Mouse (Mus musculus) heart, postnatal 14 days (tissue): ENCODE results near the gene Mtmr11. TPM values are rescaled to one million over a fixed set of nuclear protein-coding genes. Genes with fewer than 3 reads are reported as not detected.
"Not testable (repeated sequence)": the region's sequence is repeated elsewhere in the genome, so short reads cannot be mapped to it uniquely, and the experiment has no call there.

ENCODE experiments used
- DNase-seq, 2 experiments: peaks; one replicate each; pipeline ENCODE4 v3.0.0; 2021 to 2022
- intact Hi-C: fragments of 180-260 bp; cut with DNase I; formaldehyde crosslinking; loops from one replicate; pipeline ENCODE4 v1.15.1; 2025
- total RNA-seq, 2 experiments: library from RNA; stranded (reverse); gene quantifications; 2 replicates each; pipeline ENCODE4 v1.2.3; 2021

The Mtmr11 gene
- total RNA-seq, 2 experiments from 2014 or later = 3.1 to 4.0 TPM

- no peak for DNase-seq
- intact Hi-C loops = loop anchor here (2.0 kb wide), 1 partner anchor 49 kb away; the partner anchor contains the start of genes Hist2h2ac and Hist2h2be
These were observed 9.9 kb downstream of the Mtmr11 start for GRCm38 (mm10) chr3:96171583-96172196.

DNA sequence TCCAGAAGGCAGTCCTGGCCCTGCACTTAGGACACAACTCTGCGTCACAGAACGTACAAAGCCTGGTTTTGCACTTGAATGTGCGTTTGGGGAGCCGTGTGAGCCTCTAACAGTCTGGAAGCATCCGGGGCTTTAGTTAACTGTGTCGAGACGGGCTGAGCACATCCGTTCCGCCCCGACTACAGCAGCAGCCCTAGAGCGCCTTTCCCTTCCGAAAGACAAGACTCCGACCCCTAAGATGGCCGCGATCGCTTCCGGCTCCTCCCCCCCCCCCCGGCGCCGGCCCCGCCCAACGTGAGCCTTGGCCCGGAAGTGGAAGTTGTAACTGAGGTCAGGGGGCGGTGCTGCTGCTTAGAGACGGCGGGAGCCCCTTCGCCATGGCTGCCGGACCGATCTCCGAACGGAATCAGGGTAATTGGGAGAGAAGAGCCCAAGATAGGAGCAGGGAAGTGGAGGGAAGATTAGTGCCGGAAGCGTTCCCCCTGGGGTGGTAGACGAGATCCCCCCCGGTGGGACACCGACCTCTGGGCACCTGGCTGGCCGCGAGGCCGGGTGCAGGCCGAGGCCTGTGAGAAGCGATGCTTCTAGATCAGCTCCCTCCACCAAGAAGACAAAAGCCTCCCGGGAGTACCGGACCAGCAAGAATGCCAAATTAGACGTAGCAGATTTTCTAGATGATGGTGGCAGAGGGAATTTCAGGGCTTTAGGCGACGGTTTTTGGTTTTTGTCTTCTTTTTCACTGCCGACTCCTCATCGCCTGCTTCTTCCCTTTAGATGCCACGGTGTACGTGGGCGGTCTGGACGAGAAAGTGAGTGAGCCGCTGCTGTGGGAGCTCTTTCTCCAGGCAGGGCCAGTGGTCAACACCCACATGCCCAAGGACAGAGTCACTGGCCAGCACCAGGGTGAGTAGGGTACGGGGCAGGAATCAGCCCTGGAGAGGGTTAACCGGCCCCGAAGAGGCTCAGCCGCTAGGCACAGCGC lies 10.7 kb downstream of the Mtmr11 start, which contains the start of gene Sf3b4:
Gene Sf3b4, plus strand, starts transcription at position 136 of the 982 bp plus-strand sequence.
- peak; percentile 82 to 86 for DNase-seq

GRCm38 (mm10) chr3:96173185-96173584 lies 11.4 kb downstream of the Mtmr11 start:
- intact Hi-C loops = loop anchor here (2.0 kb wide), 1 partner anchor 48 kb away; the partner anchor contains the start of genes Hist2h2ac and Hist2h2be
- DNase-seq = no peak

More for the DNA sequence above, 10.7 kb downstream of the Mtmr11 start, which contains the start of gene Sf3b4:
- intact Hi-C loops = loop anchor here (2.0 kb wide), 1 partner anchor 48 kb away; the partner anchor contains the start of genes Hist2h2ac and Hist2h2be

GRCm38 (mm10) chr3:96174042-96174441 lies 12.2 kb downstream of the Mtmr11 start:
- intact Hi-C loops, DNase-seq: not testable (repeated sequence)

DNA sequence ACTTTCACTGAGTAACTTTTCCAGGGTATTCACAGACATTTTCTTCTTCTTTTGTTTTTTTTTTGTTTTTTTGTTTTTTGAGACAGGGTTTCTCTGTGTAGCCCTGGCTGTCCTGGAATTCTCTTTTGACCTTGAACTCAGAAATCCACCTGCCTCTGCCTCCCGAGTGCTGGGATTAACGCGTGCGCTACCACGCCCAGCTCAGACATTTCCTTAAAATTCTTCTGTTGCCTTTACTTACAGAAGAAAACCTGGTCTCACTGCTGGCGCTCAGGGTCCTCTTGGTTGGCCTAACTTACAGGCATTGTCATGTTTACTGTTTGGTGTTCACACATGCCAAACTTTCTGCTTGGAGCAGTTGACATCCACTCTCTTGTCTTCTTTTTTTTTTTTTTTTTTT lies 13.4 kb downstream of the Mtmr11 start:
- intact Hi-C loops = no loop called here

GRCm38 (mm10) chr3:96178427-96178826 lies 16.6 kb downstream of the Mtmr11 start:
- no peak for DNase-seq
- intact Hi-C loops = no loop called here

More for the DNA sequence above, 13.4 kb downstream of the Mtmr11 start:
- no peak for DNase-seq

- no peak for DNase-seq
- intact Hi-C loops = no loop called here
These were observed 17.1 kb downstream of the Mtmr11 start for GRCm38 (mm10) chr3:96178902-96179301.

DNA sequence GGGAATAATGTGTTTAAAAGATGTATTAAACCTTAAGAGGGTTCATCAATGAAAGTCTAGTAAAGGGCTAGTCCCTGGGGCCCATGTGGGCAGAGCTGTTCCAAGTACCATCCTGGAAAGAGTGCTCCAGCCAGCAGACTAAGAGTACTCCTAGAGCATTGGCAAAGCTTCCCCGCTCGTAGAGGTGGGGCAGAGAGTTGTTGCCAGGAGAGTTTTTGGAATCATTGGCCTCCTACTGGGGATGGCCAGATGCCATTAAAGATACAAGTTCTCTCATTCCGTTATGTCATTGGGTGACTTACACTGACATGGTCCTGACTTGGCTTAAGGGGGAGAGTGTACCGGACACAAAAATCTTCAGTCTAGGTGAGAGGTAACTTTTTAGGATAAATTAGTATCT lies 17.7 kb downstream of the Mtmr11 start:
- intact Hi-C loops = no loop called here
- DNase-seq = peak; percentile 39 to 67

DNA sequence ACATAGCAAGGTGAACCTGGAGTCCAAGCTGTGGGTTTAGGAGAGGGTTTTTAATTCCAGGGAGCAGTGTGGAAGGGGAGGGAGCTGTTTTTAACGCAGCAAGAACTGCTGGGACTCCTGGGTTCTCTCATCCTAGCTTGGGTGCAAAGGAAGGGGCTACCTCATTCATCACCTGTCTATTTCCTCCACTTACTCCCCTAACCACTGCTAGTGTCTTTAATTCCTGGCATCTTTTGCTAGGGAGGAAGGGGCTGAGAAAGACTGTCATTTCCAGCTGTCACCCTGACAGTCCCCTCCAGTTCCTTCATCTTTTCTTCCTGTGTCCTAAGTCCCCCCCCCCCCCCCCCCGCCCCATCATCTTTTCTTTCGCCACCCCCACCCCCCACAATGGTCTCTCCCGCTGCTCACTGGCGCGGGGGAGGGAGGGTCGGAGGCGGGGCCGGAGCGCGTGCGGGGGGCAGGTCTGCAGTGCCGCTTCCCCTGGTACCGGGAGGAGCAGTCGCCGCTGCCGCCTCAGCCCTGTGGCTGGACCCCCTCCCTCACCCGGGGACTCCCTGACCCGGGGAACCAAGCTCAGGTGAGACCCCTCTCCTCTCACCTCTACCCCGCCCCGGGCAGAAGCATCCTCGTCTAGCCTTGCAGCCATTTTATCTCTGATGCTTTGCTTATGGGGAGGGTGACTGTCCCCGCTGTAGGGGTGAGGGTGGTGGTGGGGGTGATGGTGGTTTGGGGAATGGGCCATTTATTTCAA lies 19.1 kb downstream of the Mtmr11 start, which contains the start of gene Sv2a:
Gene Sv2a, plus strand, starts transcription at position 425 of the 751 bp plus-strand sequence.
- intact Hi-C loops = no loop called here
- DNase-seq = peak; percentile 50 to 63

DNA sequence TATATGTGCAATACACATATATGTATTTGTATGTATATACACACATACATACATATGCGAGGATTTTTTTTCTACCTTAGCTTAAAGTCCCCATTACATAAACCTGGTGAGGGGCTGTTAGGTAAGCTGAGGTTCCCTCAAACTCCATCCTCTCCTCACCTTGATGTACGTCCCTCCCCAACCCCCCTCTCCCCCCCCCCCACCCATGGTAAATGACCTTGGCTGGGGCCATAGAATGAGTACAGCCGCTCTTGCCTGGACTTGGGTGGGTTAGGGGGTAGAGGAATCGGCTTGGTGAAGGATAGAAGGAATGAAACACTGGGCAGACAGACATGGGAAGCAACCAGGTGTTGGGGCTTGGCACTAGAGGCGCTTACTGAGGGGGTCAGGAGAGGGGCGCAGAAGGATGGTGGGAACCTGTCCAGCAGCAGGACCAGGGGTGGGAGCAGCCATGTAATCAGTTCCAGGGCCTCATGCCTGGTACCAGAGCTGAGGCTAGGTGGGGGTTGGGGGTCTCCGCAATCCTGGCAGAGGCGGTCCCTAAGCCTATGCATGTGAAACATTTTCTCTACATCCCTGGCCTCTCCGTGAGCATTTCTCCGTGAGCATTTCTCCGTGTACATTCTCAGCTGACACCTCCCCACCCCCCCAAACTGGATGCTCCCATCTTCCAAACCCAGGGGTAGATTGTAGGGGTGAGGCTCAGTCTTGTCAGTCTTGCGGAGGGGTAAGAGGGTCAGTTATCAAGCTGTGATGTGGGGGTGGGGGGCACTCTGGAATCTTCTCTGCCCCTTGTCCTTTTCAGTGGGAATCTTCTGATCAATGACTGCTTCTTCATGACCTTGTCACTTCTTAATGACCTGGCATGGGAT lies 19.9 kb downstream of the Mtmr11 start:
- intact Hi-C loops = no loop called here
- DNase-seq = no peak

- no peak for DNase-seq
- intact Hi-C loops = no loop called here
These were observed 20.6 kb downstream of the Mtmr11 start for GRCm38 (mm10) chr3:96182382-96182776.

DNA sequence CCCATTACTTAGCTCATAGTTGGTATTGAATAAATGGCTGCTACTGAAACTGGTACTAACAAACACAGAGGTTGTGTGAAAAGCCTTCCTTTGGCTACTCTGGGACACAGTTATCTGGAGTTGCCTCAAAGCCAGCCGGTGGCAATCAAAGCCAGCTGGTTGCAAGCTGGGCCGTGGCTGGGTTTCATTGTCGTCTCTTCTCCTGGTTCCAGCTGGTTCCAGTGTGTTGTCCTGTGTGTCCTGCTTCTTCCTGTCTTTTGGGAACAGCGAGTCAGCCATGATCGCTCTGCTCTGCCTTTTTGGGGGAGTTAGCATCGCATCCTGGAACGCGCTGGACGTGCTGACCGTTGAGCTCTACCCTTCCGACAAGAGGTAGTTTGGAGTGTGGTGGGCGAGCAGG lies 31.2 kb downstream of the Mtmr11 start:
- peak in 1 of 2 experiments; percentile 35 for DNase-seq
- intact Hi-C loops = no loop called here

DNA sequence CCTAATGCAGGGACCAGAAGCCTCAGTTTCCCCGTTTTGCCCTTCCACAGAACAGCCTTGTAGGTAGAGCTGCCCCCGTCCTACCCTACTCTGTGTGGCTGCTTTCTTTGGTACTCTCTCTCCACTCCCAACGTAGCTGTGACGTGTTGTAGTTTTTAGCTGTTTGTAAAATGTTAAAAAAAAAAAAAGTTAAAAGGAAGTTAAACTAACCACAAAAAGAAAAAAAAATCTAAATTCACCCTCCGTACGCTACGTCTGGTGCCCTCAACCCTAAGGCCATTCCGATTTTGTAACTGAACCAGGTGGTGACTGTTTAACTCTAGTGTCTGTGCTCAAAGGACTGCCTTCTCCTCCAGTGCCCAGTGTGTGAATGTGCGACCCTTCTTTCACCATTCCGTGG lies 33.2 kb downstream of the Mtmr11 start:
- intact Hi-C loops = no loop called here
- no peak for DNase-seq

- DNase-seq = no peak
- intact Hi-C loops = no loop called here
These were observed 34.0 kb downstream of the Mtmr11 start for GRCm38 (mm10) chr3:96195616-96196313.

DNA sequence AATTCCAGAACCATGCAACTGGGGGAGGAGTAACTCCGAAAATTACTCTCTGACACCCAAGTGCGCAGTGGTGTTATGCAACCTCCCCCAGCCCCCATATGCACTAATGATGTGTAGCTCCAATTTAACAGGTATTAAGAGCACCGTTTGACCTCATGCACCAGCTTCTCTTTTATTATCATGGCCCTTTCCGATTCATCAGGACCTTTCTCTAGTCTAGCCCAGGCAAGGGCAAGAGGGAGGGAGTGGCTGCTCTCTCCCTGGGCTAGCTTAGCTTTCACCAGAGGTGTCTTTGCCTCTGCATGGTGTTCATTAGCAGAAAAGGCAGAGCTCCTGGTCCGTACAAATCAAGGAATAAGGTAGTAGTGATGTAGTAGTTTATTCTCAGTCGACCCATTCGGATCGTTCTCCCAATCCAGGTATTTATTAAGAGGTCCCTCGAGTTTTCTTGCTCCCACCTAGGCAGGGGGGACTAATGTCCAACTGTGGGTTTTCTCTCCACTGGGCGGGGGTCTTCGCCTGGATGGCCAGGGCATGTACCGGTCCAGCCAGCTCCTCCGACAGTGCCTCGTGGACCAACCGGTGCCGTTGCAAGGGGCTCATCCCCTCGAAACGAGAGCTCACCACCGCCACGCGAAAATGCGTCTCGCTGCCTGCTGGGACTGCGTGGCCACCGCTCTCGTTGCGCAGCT lies 34.8 kb downstream of the Mtmr11 start:
- intact Hi-C loops = no loop called here
- DNase-seq = no peak

DNA sequence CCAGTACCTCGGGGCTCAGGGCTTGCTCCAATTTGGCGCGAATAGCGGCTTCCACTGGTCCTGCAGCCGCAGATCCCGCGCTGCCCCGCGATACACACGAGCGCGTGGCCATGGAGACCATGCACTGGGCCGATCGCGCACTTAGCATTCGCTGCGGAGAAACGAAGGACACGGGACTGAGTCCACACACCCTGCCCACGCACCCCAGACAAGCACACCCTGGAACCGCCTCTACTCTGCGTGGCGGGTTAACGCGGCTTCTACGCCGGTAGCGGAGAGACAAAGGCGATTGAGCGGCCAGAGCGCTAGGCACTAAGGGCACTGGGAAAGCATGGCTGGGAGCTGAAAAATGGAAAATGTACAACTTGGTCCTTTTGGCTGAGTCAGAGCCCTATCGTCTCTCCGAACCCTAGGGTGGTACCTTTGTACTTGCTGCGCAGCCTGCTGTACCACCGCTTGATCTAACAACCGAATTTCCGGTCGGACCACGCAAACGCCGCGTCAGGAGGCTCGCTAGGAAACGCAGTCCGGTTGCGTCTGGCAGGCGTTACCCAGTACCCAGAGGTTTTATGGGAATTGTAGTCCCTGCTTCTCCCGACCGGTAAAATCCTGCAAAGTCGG lies 35.4 kb downstream of the Mtmr11 start:
- intact Hi-C loops = no loop called here
- peak; percentile 84 to 85 for DNase-seq

DNA sequence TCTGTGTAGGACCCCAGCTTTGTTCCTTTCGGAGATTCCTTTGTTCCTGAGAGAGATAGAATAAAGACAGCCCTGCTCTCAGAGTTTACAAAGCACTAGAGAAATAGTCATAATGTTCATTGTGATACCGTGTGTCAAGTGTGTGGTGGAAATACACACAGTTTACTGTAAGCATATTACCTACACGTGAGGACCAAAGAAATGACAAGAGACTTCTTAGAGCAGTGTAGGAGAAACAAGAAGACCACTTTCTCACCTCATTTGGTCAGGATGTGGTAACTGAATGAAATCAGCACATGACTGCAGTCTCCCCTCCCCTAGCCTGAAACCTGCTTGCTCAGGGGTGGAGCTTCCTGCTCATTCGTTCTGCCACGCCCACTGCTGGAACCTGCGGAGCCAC lies 36.4 kb downstream of the Mtmr11 start:
- no peak for DNase-seq
- intact Hi-C loops = no loop called here
